Mouse (Mus musculus): ENCODE data around the gene Mdm2. TPM values are rescaled to one million over a fixed set of nuclear protein-coding genes. Genes with fewer than 3 reads are reported as not detected.

Mdm2 gene
- total and polyA plus RNA-seq, 3 experiments = 24.5 to 51.8 (median 50.1) TPM

DNA sequence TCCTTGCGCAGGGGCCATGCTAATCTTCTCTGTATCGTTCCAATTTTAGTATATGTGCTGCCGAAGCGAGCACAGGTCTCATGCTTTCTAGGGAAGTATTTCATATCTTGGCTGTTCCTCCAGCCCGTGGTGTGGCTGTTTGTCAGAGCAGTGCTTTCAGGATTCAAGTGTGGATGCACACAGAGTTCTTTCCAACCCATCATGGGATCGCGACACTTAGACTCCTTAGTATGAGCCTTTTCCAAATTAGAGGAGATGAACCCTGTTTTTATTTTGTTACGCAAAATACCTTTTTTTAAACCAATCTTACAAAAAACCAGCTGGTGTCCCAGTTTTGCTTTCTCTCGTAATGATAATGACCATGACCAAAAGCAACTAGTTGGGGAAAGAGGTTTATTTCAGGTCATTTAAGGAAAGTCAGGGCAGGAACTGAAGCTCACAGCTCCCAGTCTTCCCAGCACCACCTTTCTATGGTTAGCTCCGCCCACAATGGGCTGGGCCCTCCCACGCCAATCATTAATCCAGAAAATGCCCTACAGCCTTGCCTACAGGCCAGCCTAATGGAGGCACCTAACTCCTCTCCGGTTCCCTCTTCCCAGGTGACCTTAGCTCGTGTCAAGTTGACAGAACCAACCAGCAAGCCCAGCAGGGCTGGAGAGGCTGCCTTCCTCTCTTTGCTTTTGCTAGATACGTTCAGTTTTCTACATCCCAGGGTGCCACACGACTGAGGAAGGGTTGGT, 48.1 kb downstream of the Mdm2 start:
- Histone ChIP-seq H3K27ac (no peak overlapping the region), H3K9ac (ENCODE audit: low read depth, low read length) (no peak overlapping the region), H3K79me2 (replicated peaks; ENCODE audit: control insufficient read depth, insufficient read depth, low read length) (no peaks in the 10 kb centered on the region), H3K27me3 (ENCODE audit: control insufficient read depth, insufficient read depth, low read length) (no peaks in the 10 kb centered on the region), H3K36me3 (ENCODE audit: control insufficient read depth, insufficient read depth, low read length) (no peaks in the 10 kb centered on the region), H3K4me1 (ENCODE audit: control insufficient read depth, insufficient read depth, low read length) (peaks cover 2% of the 10 kb centered on the region), H3K4me3 (no peak overlapping the region)
- WGBS = 75% methylated on average over 15 of the region's 15 CpGs
- TF ChIP-seq POLR2A (IDR thresholded peaks at IDR 0.05; ENCODE audit: insufficient read depth, low read depth, low read length) = no peak
- no peak for TF ChIP-seq EP300 (IDR thresholded peaks at IDR 0.05; ENCODE audit: insufficient read depth, low read depth, low read length)
- TF ChIP-seq CTCF (IDR thresholded peaks at IDR 0.05) = no peak
- DNase-seq = no peak
- intact Hi-C loops (cut with DNase I) = no loop called here

DNA sequence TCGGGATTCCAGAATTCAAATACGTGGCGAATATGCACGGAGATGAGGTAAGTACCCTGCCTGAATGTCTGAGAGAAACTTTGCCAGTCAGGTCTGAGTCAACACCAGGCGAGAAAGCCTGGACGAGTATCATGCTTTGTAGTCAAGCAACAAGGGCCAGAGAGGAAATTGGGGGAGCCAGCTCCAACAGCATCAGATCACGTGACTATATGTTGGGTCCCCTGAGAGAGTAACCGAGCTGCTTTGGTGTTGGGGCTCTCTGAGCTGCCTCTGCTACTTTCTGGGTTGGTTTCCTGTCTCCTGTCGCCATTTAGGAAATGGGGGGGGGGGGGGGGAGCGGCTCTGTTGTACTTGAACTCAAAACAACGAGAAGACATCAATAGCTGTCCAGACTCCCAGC, 50.7 kb downstream of the Mdm2 start:
- H3K27ac ChIP-seq = peak overlapping the region; percentile 55
- peak in 1 of 2 experiments; percentile 44 for DNase-seq

DNA sequence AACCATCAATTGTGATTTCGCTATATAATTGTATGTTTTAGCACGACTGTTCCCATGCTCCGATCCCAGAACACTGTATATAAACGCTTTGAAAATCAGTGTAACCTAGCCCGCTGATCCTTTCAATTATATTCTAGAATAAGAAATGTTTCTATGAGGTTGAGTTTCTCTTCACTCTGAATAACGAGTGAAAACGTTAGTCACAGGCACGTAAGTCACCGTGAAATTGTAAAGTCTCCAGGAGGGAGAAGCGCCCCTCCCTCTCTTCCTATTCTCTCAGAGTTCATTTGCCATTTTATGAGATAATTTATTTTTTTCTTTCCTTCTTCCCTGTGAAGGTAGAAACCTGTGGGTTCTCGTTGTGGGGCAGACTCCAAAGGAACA, 51.1 kb downstream of the Mdm2 start:
- DNase-seq = no peak
- 68% methylated on average over 11 of the region's 11 CpGs for WGBS
- Histone ChIP-seq H3K27me3 (ENCODE audit: control insufficient read depth, insufficient read depth, low read length) (no peaks in the 10 kb centered on the region), H3K79me2 (replicated peaks; ENCODE audit: control insufficient read depth, insufficient read depth, low read length) (no peaks in the 10 kb centered on the region), H3K36me3 (ENCODE audit: control insufficient read depth, insufficient read depth, low read length) (no peaks in the 10 kb centered on the region), H3K27ac (peak overlapping the region; percentile 55), H3K4me3 (no peak overlapping the region), H3K4me1 (ENCODE audit: control insufficient read depth, insufficient read depth, low read length) (peaks cover 2% of the 10 kb centered on the region), H3K9ac (ENCODE audit: low read depth, low read length) (no peak overlapping the region)
- no peak for TF ChIP-seq CTCF (IDR thresholded peaks at IDR 0.05)
- TF ChIP-seq EP300 (IDR thresholded peaks at IDR 0.05; ENCODE audit: insufficient read depth, low read depth, low read length) = no peak
- no peak for TF ChIP-seq POLR2A (IDR thresholded peaks at IDR 0.05; ENCODE audit: insufficient read depth, low read depth, low read length)
- intact Hi-C loops (cut with DNase I) = no loop called here

More for the DNA sequence above, 50.7 kb downstream of the Mdm2 start:
- H3K36me3 ChIP-seq (ENCODE audit: control insufficient read depth, insufficient read depth, low read length) = no peaks in the 10 kb centered on the region
- WGBS = 35% methylated on average over 11 of the region's 11 CpGs
- H3K27me3 ChIP-seq (ENCODE audit: control insufficient read depth, insufficient read depth, low read length) = no peaks in the 10 kb centered on the region
- peaks cover 2% of the 10 kb centered on the region for H3K4me1 ChIP-seq (ENCODE audit: control insufficient read depth, insufficient read depth, low read length)
- TF ChIP-seq EP300 (IDR thresholded peaks at IDR 0.05; ENCODE audit: insufficient read depth, low read depth, low read length) (no peak), POLR2A (IDR thresholded peaks at IDR 0.05; ENCODE audit: insufficient read depth, low read depth, low read length) (no peak), CTCF (IDR thresholded peaks at IDR 0.05) (no peak)
- no peaks in the 10 kb centered on the region for H3K79me2 ChIP-seq (replicated peaks; ENCODE audit: control insufficient read depth, insufficient read depth, low read length)
- intact Hi-C loops (cut with DNase I) = no loop called here
- no peak overlapping the region for H3K4me3 ChIP-seq
- no peak overlapping the region for H3K9ac ChIP-seq (ENCODE audit: low read depth, low read length)

DNA sequence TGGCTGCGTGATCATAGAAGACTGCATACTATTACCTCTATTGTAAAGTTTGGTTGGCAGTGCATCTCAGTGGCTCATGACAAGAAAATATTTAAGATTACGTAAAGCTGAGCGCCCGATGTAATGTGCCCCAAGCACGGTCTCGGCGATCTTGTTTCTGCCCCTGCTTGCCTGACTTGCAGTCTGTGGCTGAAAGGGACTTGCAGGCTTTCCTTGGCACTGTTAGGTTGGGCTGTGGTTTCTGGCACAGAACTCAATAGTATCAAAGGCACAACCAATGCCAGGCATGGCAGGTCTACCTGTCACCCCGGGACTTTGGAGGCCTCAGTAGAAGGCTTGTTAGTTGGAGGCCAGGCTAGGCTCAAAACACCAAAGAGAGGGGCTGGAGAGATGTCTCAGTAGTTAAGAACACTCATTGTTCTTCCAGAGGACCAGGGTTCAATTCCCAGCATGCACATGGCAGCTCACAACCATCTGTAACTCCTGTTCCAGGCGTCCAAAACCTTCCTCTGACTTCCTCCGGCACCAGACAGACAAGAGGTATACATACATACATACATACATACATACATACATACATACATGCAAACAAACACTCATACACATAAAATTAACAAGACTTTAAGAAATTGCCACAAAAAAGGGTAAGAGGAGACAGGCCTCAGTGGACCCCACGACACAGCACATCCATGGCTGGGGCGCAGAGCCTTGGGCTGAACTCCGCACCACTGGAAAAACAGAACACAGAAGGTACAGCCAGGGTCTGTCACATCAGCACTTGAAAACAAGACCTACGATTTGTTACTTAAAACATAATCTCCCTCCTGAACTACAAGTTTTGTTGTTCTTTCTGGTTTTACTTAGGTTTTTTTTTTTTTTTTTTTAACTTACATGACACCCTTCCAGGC, 51.8 kb downstream of the Mdm2 start:
- Histone ChIP-seq H3K27ac (no peak overlapping the region), H3K9ac (ENCODE audit: low read depth, low read length) (no peak overlapping the region), H3K27me3 (ENCODE audit: control insufficient read depth, insufficient read depth, low read length) (no peaks in the 10 kb centered on the region), H3K4me3 (no peak overlapping the region), H3K79me2 (replicated peaks; ENCODE audit: control insufficient read depth, insufficient read depth, low read length) (no peaks in the 10 kb centered on the region), H3K4me1 (ENCODE audit: control insufficient read depth, insufficient read depth, low read length) (peaks cover 2% of the 10 kb centered on the region), H3K36me3 (ENCODE audit: control insufficient read depth, insufficient read depth, low read length) (no peaks in the 10 kb centered on the region; the same call in 1 of the 2 replicates)
- TF ChIP-seq EP300 (IDR thresholded peaks at IDR 0.05; ENCODE audit: insufficient read depth, low read depth, low read length) (no peak), POLR2A (IDR thresholded peaks at IDR 0.05; ENCODE audit: insufficient read depth, low read depth, low read length) (no peak), CTCF (IDR thresholded peaks at IDR 0.05) (no peak)
- DNase-seq = no peak
- 93% methylated on average over 14 of the region's 14 CpGs for WGBS
- intact Hi-C loops (cut with DNase I) = no loop called here

DNA sequence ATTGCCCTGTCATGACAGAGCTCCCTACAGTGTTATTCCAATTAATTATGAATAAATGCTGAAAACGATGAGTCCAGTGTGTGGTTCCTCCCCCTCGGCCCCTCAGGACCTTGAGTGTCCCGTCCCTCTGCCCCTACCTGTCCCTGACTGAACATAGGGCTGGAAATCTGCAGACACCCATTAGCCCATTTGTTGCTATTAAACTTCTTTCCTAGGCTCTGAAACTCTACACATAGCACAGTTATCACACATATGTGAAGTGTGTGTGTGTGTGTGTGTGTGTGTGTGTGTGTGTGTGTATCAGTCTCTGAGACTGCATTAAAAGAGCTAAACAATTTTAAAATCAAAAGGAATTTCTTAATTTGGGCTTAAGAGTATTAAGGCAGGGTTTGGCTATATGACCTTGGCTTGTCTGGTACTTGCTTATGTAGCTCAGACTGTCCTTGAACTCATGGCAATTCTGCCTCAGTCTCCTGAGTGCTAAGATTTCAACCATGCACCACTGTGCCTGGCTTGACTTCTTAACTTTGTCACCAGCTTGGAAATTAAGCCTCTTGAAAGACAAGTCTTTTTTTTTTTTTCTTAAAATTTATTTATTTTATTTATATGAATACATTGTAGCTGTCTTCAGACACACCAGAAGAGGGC, 52.8 kb downstream of the Mdm2 start:
- intact Hi-C loops (cut with DNase I) = no loop called here
- 82% methylated on average over 3 of the region's 3 CpGs for WGBS

More for the DNA sequence above, 52.8 kb downstream of the Mdm2 start:
- no peak for TF ChIP-seq POLR2A (IDR thresholded peaks at IDR 0.05; ENCODE audit: insufficient read depth, low read depth, low read length)
- no peak for TF ChIP-seq EP300 (IDR thresholded peaks at IDR 0.05; ENCODE audit: insufficient read depth, low read depth, low read length)
- TF ChIP-seq CTCF (IDR thresholded peaks at IDR 0.05) = no peak
- no peak for DNase-seq
- H3K4me3 ChIP-seq = no peak overlapping the region
- no peak overlapping the region for H3K9ac ChIP-seq (ENCODE audit: low read depth, low read length)
- no peaks in the 10 kb centered on the region; the same call in 1 of the 2 replicates for H3K36me3 ChIP-seq (ENCODE audit: control insufficient read depth, insufficient read depth, low read length)
- H3K79me2 ChIP-seq (replicated peaks; ENCODE audit: control insufficient read depth, insufficient read depth, low read length) = no peaks in the 10 kb centered on the region
- no peak overlapping the region for H3K27ac ChIP-seq
- no peaks in the 10 kb centered on the region for H3K27me3 ChIP-seq (ENCODE audit: control insufficient read depth, insufficient read depth, low read length)
- peaks cover 4% of the 10 kb centered on the region for H3K4me1 ChIP-seq (ENCODE audit: control insufficient read depth, insufficient read depth, low read length)
